Mouse (Mus musculus): ENCODE measurements at regions not wholly inside any gene's neighbourhood (a gene's known extent, or its start where the extent isn't known, plus 50 kb on each side); places are given as distances from the start of the nearest gene placed in this dataset.
"Not testable (repeated sequence)": the region's sequence is repeated elsewhere in the genome, so short reads cannot be mapped to it uniquely, and the experiment has no call there.

DNA sequence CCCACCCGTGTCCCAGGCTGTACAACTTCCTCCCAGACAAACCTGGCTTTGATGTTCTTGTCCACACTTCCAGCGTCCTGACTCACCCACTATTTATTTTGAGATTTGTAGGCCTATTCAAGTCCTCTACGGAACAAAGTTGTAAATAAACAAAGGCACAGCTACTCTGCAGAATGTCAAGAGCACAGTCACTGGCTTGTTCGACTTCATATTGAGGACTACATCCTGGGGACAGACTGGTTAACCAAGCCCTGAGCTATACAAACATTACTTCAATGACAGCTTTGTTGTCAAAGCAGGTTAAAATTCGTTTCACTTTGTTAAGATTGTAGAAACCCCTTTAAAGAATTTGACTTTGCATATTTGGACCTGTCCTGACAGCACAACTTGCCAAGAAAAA lies 190.3 kb upstream of the Ctso start:
- no peak for DNase-seq

- no peak for DNase-seq
These were observed 182.2 kb upstream of the Ctso start for GRCm38 (mm10) chr3:81750164-81750563.

GRCm38 (mm10) chr3:81752955-81753354 lies 179.4 kb upstream of the Ctso start:
- DNase-seq: no peak

GRCm38 (mm10) chr3:81760383-81760782 lies 172.0 kb upstream of the Ctso start:
- no peak for DNase-seq

DNA sequence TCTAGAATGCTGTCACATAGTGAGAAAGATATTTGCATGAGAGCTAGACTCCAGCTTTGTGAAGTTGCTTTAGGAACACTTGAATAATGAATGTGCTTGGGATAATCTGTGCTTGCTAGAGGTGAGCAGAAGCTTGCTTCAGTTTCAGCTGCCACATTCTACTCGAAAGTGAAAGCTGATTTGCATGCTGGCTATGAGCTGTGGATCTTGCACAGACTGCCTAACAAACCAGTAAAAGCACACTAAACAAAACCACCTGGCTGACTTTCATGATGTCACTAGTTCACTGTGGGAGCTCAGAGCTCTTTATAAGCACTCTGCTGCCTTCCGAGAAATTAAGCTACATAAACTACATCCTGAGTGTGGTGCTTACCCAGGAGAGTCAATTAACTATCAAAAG lies 171.5 kb upstream of the Ctso start:
- DNase-seq: no peak

- DNase-seq: no peak
These were observed 160.6 kb upstream of the Ctso start for GRCm38 (mm10) chr3:81771812-81772211.

DNA sequence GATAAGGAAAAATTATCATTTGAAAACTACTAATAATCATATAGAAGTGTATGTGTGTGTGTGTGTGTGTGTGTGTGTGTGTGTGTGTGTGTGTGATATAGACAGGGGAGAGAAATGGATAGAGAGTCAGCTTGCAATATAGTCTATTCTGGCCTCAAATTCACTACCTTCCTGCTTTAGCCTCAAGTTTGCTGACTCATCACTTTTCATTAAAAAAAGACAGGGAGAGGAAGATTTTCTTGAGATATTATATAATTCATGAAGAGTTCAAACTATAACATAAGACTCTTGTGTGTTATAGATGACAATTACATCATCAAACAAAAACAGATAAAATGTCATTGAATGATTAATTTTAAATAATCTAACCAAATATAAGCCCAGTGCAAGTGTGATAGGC lies 159.4 kb upstream of the Ctso start:
- DNase-seq: no peak

- no peak for DNase-seq
These were observed 150.3 kb upstream of the Ctso start for GRCm38 (mm10) chr3:81782081-81782480.

GRCm38 (mm10) chr3:81782921-81783541 lies 149.4 kb upstream of the Ctso start:
- peak; percentile 12 for DNase-seq

DNA sequence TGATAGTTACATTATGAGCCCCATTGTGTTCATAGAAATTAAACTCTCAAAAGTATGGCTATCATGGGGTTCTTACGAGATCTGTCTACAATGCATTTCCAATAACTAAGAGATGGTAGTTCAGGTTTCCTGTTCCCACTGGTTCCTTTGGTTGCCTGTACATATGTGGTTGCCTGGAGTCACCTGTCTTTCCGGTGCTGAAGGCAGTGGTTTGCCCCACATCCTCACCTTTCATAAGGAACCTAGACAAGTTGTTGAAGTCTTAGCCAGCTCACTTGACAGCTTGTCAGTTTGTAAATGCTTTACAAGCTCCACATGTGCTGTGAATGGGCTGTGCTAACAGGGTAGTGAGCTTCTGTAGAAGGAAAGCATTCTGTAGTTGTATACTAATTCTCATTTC lies 143.5 kb upstream of the Ctso start:
- no peak for DNase-seq

DNA sequence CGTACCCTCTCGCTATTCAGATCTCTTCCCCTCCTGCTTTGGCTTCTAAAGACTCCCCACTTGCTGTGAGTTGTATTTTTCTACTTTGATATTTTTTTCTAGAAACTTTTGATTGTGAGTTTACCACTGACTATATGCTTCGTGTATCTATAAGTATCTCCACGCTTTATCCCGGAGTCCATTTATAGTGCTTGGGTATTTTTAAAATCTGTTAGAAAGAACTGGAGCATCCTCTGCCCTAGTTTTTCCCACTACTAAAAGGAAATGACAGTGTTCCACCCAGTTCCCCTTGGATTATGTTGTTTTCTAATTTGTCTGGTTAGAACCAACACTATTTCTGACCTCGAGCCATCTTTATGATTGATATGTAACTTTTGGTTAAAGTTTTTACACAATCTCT lies 142.7 kb upstream of the Ctso start:
- no peak for DNase-seq

DNA sequence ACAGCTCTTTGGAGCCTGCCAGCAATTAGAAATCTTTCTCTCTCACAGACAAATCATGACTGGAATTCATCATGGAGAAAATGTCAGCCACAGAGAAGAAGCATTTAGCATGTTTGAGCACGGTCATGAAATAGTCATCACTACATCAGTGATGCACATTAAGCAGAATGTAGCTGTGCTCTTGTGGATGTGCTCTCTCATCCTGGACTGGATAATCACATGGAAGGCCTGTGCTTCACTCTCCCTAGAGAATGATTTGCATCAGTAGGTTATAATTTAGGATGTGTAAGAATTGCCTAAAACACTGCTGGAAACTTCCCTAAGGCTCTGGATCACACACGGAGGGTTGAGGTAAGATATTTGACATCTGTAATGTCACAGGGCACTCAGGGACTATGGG lies 130.3 kb upstream of the Ctso start:
- DNase-seq: no peak

DNA sequence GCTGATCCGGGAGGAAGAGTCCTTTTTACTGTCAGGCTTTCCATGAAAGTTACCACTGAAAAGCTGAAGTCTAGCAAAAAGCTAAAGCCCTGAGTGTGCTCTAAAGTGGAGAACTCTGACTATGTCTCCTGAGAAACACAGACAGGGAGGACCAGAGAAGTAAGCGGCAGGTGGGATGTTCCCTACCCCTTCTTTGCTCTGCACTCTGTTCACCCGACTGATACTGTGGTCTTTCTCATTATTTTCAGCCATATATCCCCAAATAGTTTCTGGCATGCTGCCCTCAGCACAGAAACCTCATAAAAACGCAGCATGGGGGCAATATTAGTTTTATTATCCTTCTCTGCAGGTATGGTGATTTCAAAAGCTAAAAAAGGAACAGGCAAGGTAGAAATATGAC lies 126.7 kb upstream of the Ctso start:
- DNase-seq: no peak

DNA sequence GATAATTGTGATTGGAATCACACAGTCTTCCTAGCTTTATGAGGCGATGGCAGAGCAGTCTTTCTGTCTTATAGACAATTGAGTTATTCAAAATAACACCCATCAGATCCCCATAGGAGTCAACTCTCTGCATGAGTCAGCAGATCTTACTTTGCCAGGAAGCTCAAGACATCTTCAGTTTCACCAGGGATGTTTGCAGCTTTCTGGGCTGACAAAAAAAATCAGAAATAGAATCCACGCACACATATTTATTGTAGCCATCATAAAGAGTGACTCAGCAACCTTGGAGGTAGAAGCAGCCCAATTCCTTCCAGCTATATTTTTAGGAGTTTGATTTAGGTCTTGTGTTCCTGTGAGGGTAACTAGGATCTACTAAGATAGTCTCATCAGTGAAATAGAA lies 122.8 kb upstream of the Ctso start:
- no peak for DNase-seq

GRCm38 (mm10) chr3:81820304-81820703 lies 112.1 kb upstream of the Ctso start:
- DNase-seq: no peak

DNA sequence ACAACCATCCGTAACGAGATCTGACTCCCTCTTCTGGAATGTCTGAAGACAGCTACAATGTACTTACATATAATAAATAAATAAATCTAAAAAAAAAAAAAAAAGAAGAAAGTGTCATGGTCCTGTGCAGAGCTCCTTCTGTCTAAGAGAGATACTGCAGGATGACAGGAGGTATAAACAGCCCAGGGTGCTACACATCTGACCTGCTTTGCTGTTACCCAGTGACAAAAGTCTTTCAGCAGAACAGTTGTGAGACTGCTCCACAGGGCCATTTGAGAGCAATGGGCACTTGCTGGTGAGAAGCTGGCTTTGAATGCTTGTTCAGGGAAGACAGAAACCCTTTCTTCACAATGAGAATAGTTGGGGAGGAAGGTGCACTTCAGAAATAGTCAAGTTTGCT lies 102.9 kb upstream of the Ctso start:
- DNase-seq: no peak

GRCm38 (mm10) chr3:81829966-81830599 lies 102.3 kb upstream of the Ctso start:
- DNase-seq: no peak

DNA sequence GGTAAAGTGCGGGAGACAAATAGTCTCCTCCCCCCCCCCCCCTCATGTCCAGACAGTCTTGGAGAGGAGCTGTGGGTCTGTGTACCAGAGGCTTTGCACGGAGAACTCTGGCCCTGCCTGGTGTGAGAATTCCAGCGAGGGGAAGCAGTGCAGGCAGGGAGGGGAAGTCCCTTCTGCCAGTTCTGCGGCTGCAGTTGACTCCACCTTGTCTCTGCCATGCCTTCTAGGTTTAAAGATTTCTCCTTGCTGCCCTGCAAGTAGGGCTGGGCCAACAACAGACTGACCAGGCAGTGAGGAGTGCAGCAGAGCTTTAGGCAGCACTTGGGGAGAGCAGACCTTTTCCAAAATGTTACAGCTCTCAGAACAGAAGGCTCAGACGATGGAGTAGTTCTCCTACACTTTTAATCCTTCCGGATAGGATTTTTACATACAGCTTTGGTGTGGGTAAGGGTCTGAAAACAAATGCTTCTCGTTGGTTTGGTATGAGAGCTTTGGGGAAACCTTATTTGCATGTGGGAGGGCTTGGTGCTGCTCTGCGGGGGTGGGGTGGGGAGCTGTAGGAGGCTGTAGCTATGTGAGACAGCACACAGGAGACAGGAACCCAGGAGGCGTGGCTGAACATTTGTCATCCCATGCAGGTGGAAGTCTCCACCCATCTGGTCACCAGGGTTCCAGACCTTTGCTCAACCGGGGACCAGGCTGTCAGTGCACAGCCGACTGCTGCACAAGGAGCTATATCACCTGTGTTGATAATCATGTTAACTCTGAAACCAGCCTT lies 96.8 kb upstream of the Ctso start:
- DNase-seq: no peak

DNA sequence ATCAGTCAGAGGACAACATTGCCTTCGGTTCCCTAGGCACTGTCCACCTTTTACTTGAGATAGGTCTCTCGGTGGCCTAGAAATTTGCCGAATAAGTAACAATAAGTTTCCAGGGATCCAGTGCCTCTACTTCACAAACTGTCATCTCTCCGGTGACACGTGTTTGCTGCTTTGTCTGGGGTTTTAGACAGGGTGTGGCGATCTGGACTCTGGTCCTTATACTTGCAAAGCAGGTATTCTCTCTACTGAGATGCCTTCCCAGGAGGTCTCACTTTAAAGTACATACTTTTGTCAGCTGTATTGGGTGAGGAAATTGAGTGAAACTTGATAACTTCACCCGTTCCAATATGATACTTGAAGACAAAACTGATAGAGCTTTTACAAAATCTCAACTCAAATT lies 95.9 kb upstream of the Ctso start:
- no peak for DNase-seq

DNA sequence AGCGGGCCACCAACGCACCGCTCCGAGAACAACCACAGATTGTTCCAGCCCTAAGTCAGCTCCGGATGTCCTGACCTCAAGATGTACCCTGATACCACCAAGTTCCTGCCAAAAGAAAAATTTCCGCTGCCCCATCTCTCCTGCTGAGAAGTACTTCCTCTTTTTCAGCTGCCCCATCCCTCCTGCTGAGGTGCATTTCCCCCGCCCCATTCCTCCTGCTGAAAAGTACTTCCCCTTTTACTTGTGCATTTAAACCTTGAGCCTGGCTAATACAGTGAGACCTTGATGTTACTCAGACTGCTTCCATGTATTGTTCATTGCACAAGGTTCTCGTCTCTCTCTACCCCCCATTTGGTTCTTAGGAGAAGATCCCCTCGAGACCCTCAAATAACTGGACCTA lies 94.3 kb upstream of the Ctso start:
- DNase-seq: not testable (repeated sequence)

GRCm38 (mm10) chr3:81864487-81864886 lies 67.9 kb upstream of the Ctso start:
- no peak for DNase-seq

All from adrenal gland, postnatal 14 days (tissue).